Mouse (Mus musculus) heart, postnatal 0 days (tissue): ENCODE measurements around the gene Hdgfl2.

Experiments
- CTCF ChIP-seq: IDR thresholded peaks from 2 replicates; pipeline ENCODE4 v1.5.1; 2016; ENCODE audit warnings: antibody characterized with exemption, control low read depth, low read depth
- EP300 ChIP-seq: IDR thresholded peaks from 2 replicates; pipeline ENCODE4 v1.6.1; 2016; ENCODE audit warnings: antibody characterized with exemption, low read depth

- no peak for TF ChIP-seq CTCF
- no peak for TF ChIP-seq EP300
Measured at GRCm38 (mm10) chr17:56051369-56051768, 28.1 kb upstream of the Hdgfl2 start.
